Mouse (Mus musculus): Measurements from ENCODE around the gene Trappc6b.

DNA sequence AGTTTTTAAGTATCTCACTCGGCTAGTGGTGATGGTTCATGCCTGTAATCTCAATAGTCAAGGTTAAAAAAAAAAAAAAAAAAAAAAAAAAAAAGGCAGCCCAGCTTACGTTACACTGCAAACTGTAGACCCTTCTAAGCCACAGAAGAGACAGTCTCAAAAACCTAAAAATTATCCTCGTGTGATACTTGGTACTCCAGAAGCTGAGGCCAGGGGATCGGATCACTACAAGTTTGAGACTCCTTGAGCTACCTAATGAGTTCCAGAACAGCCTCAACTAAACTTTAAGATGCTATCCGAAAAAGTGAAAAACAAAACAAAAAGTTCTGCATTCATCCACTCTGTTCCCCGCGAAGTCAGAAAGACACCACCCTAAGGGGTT lies 48.6 kb downstream of the Trappc6b start:
- TF ChIP-seq CTCF (IDR thresholded peaks at IDR 0.05; ENCODE audit: low read depth), result no peak
- TF ChIP-seq EP300 (IDR thresholded peaks at IDR 0.05; ENCODE audit: low read depth), result no peak
